Mouse (Mus musculus) kidney, postnatal 4 days (tissue): ENCODE measurements at regions not wholly inside any gene's neighbourhood (a gene's known extent, or its start where the extent isn't known, plus 50 kb on each side); places are given as distances from the start of the nearest gene placed in this dataset.

Experiments used
- DNase-seq, 2 experiments: peaks; one replicate each; pipeline ENCODE4 v3.0.0; 2021; ENCODE audit warnings: mixed read lengths in 2 of 2

DNA sequence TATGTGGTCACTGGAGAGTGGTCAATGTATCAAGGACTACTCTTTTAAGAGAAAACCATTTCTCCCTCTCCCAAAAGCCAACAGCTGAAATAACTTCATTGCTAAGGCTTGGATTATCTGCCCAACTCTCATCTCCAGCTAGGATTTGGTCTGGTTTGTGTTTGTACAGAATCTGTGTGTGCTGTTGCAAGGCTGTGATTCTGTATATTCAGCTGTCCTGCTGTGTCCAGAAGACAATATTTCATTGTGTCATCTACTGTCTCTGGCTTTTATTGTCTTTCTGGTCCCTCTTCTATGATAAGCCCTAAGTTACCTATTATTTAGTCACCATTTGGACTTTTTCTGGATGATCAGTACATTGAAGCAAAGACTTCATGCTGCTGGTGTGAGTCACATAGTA lies 110.9 kb downstream of the Cenpc1 start:
- DNase-seq = no peak

DNA sequence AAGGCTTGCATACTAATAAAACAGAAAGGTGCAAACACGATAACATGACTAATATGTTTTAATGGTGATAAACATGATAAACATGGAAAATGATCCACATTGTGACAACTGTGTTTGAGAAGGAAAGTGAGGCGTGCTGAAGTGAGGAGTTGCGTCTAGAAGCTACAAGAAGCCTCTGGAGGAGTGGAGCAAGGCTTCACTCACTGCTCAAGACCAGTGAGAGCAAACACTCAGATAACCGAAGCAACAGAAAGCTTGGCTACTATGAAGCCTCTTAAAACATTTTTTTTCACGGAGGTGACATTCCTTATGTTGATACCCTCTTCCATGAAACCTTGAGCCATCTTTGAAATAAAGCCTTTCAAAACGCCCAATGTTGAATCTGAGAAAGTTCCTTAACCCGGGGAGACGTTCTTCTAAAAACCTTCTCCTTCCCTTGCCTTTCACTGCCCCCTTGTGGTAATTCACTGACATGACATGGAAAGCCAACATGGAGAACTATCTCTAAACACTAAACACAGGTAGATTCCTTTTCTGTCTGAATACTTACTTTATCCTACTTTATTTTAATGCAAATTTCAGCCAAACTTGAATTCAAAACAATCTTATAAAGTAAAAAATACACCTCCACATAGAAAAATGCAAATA lies 128.6 kb downstream of the Cenpc1 start:
- peak; percentile 34 to 42 for DNase-seq

DNA sequence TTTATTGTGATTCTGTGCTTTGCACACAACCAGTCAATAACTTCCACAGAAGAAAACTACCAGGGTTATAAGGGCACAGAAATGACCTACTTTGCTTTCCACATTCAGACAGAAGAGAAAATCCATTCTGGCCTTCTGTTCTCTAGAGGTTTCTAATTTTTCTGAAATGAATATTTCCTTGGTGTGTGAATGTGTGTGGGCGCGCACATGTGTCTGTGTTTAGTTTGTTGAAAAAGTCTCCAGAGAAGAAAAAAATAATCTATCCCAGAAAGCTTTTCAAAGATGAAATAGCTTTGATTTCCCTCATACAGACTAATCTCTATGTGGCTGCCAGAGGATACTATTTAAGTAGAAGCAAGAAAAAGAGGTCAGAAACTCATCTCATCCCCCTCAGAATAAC lies 147.1 kb downstream of the Cenpc1 start:
- DNase-seq = no peak

- DNase-seq = no peak
These were observed 150.4 kb downstream of the Cenpc1 start for GRCm38 (mm10) chr5:85915000-85915399.

DNA sequence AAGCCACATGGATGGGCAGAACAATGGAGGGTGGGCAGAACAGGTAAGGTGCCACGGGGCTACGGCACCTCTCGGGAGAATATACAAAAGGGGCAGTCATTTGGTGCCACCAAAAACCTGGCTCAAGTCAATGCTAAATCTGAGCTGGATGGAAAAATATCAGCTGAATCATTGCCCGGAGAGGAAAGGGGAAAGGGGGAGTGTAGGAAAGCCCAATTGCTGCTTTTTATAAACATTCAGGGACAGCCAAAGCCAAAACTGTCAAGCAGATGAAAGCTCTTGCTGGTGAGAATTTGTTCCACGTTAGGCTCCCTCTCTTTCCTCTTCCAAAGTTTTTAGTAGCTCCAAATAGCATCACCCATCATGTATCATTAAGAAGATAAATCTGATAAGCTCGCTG lies 168.9 kb downstream of the Cenpc1 start:
- no peak for DNase-seq

DNA sequence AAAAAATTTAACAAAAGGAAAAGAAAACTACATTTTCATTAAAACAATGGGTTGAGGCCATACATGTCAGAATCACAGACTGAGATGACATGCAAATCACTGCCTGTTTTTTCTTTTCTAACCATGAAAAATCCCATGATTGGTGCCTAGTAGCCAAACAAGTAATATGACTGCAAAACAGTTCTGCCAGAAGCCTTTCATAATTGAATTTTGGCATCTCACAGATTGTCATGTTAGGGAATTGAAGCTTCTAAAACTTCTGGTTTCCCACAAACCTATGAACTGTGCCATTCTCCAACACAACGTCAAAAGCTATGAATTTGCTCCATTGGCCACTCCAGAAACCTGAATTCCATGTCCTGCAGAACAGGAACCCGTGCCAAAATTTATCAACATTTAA lies 169.6 kb downstream of the Cenpc1 start:
- no peak for DNase-seq

DNA sequence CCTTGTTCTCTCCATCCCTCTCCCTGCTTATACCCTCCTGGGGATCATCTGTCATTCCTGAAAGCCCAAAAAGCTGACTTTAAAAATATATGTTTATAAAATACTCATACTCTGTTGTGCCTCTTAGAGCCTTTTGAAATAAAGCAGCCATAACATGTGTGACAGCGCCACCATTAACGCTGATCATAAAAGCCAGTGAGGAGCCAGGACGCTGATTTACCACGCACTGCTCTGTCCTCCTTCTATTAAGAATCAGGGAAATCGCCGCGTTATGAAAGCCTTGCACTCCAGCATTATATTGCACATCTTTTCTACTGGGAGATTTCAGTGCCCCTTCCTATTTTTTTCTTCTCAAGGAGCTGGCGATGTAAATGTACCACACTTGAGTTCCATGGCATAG lies 195.1 kb downstream of the Cenpc1 start:
- no peak for DNase-seq

GRCm38 (mm10) chr5:85832556-85832955 lies 232.8 kb downstream of the Cenpc1 start:
- no peak for DNase-seq

GRCm38 (mm10) chr5:85795531-85796197 lies 269.7 kb downstream of the Cenpc1 start:
- DNase-seq = no peak

- DNase-seq = no peak
These were observed 272.2 kb downstream of the Cenpc1 start for GRCm38 (mm10) chr5:85793148-85793547.

- peak; percentile 3 for DNase-seq
These were observed 284.5 kb downstream of the Cenpc1 start for GRCm38 (mm10) chr5:85780730-85781454.

- DNase-seq = no peak
These were observed 285.4 kb downstream of the Cenpc1 start for GRCm38 (mm10) chr5:85780017-85780416.

DNA sequence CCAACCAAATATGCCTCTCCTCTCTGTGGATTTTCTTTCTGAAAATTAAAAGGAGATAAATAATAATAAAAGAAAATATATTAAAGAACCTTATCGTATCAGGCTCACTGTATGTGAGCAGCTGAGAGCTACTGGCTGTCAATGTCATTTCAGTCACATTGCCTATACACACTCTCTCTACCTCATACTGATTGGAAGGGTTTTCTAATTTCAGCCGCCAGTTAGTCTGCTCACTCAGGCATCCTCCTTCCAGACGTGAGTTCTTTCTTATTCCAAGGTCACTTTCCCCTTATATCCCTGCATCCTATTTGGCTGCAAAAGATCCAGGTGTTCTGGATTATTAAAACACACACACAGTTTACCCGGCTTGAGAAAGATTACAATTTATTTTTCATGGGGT lies 286.2 kb downstream of the Cenpc1 start:
- no peak for DNase-seq

GRCm38 (mm10) chr5:85772660-85773059 lies 292.7 kb downstream of the Cenpc1 start:
- no peak for DNase-seq

DNA sequence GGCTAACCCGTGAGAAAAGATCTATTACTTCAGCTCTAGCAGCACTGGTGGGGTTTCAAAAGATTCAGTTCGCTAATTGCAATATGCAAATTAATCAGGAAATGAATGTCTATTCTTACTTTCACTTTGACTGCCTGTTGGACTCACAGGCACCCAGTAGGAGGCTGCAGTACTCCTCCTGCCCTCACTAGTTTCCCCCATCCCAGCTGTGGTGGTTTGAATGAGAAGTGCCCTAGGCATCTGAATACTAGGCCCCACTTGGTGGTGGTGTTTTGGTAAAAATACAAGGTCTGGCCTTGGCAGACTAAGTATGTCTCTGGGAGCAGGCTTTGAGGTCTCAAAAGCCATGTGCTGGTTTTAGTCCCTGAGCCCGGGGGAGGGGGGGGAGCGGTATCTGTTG lies 293.3 kb downstream of the Cenpc1 start:
- no peak for DNase-seq

GRCm38 (mm10) chr5:85767157-85767556 lies 298.2 kb downstream of the Cenpc1 start:
- DNase-seq = no peak

DNA sequence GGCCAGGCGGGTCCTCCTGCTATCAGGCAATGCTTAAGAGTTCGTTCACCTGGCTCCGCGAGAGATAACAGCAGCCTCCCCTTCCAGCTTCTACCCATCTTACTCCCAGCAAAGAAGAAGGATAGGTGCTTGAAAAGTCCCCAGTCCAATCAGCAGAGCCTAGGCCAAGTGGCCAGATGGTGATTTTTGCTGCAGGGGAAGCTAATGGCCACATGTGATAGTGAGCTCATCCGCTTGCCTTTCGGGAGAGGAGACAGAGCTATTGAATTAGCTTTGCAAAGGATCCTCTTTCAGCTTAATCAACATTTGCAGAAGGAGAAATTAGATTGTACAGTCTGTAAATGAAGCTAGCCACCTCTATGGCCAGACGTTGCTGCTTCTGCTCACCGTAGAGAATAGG lies 308.7 kb downstream of the Cenpc1 start:
- DNase-seq = no peak

GRCm38 (mm10) chr5:85754227-85754626 lies 311.2 kb downstream of the Cenpc1 start:
- DNase-seq = no peak

GRCm38 (mm10) chr5:85753109-85753508 lies 312.3 kb downstream of the Cenpc1 start:
- DNase-seq = no peak

GRCm38 (mm10) chr5:85751649-85752048 lies 313.7 kb downstream of the Cenpc1 start:
- DNase-seq = no peak

DNA sequence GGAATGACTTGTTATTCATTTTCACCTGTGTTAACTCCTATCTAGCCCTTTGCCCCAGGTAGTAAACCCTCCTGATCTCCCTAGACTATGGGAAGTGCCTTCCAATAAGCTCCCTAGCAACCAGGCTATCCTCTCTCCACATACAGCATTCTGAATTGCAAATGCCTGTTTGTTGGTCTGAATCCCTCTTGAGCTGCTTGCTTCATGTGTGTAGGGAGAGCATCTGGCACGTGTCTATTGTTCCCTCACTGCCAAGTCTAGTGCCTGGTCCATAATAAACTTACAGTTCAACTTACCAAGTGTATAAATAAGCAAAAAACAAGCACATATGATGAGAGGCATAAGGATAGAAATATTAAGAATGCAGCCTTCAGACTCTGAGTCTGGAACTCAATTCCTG lies 314.5 kb downstream of the Cenpc1 start:
- no peak for DNase-seq

GRCm38 (mm10) chr5:85729613-85730012 lies 335.8 kb downstream of the Cenpc1 start:
- no peak for DNase-seq

- DNase-seq = no peak
These were observed 358.0 kb downstream of the Cenpc1 start for GRCm38 (mm10) chr5:85707345-85707744.

DNA sequence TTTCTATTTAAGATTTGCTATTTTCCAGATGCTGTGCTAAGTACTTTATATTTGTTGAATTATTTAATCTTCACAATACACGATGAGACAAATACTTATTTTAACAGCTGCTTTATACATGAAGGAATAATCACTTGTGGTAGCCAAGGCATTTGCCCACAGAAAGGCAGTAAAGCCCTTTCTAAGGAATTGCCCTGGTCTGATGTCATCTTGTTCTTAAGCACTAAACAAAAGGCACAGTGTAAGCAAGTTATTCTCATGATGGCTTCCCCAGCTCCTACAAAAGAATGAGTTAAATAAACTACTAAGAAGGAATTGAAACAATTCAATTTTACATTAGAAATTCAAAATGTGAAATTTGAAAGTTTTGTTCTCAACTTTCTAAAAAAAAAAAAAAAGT lies 358.8 kb downstream of the Cenpc1 start:
- DNase-seq = no peak
